Mouse (Mus musculus) megakaryocyte-erythroid progenitor cell, adult 5-6 weeks (primary cell): ENCODE results near the gene Nr2c2. TPM values are rescaled to one million over a fixed set of nuclear protein-coding genes. Genes with fewer than 3 reads are reported as not detected.

Experiments used
- ATAC-seq: replicated peaks from 2 replicates; pipeline ENCODE4 v1.8.0; 2016; ENCODE audit warnings: mild to moderate bottlenecking, inconsistent platforms; ENCODE audit not compliant: severe bottlenecking, poor library complexity, low FRiP score, low TSS enrichment
- total RNA-seq, 2 experiments: library from RNA; stranded (forward) in 1 of 2; stranded (reverse) in 1 of 2; fragments of 200-1000, 215-1000 nt in 1 of 2; fragments of >200 nt in 1 of 2; fragmentation: Nextera tagmentation in 1 of 2; gene quantifications; 2 replicates each; pipeline ENCODE4 v1.2.3; 2014 to 2017

Nr2c2 gene
- total RNA-seq, 2 experiments from 2014 or later, result 36.6 to 38.0 TPM

- no peak for ATAC-seq
Observed at GRCm38 (mm10) chr6:92222021-92222420, 130.8 kb downstream of the Nr2c2 start.

Other genes starting within 250 kb of the Nr2c2 start
- gene Ccdc174, start 213.3 kb upstream of the Nr2c2 start, total RNA-seq (2014; fragmentation: Nextera tagmentation), result 23.6 and 43.2 TPM in 2 replicates
- 69.8 and 72.5 TPM in 2 replicates for gene Ccdc174, start 213.3 kb upstream of the Nr2c2 start, total RNA-seq (2017)
- gene 4930590J08Rik, start 188.6 kb upstream of the Nr2c2 start, total RNA-seq (2014; fragmentation: Nextera tagmentation), result 0.25 and 2.5 TPM in 2 replicates
- gene 4930590J08Rik, start 188.6 kb upstream of the Nr2c2 start, total RNA-seq (2017), result 2.7 TPM in 1 of 2 replicates, not detected in the other
- gene Fgd5, start 112.5 kb upstream of the Nr2c2 start, total RNA-seq (2014; fragmentation: Nextera tagmentation), result not detected in 2 replicates
- 0.34 TPM in 1 of 2 replicates, not detected in the other for gene Fgd5, start 112.5 kb upstream of the Nr2c2 start, total RNA-seq (2017)
- 61.2 and 102 TPM in 2 replicates for gene Mrps25, start 92.6 kb downstream of the Nr2c2 start, total RNA-seq (2014; fragmentation: Nextera tagmentation)
- 41.7 and 59.3 TPM in 2 replicates for gene Mrps25, start 92.6 kb downstream of the Nr2c2 start, total RNA-seq (2017)
- 13.1 and 13.3 TPM in 2 replicates for gene Rbsn, start 123.5 kb downstream of the Nr2c2 start, total RNA-seq (2014; fragmentation: Nextera tagmentation)
- gene Rbsn, start 123.5 kb downstream of the Nr2c2 start, total RNA-seq (2017), result 16.8 and 22.3 TPM in 2 replicates
- not detected in 2 replicates for gene Trh, start 153.3 kb downstream of the Nr2c2 start, total RNA-seq (2014; fragmentation: Nextera tagmentation)
- not detected in 2 replicates for gene Trh, start 153.3 kb downstream of the Nr2c2 start, total RNA-seq (2017)